Mouse (Mus musculus) liver, adult 2 months (tissue): ENCODE measurements around the gene Acaca.

ENCODE experiments used
- CTCF ChIP-seq: fragments of 200-500 bp; IDR thresholded peaks from 2 replicates; pipeline ENCODE4 v1.5.1; 2011; ENCODE audit warnings: low read depth, low read length, control low read depth
- POLR2A ChIP-seq: fragments of 200-500 bp; IDR thresholded peaks from 2 replicates; pipeline ENCODE4 v1.6.1; 2011; ENCODE audit warnings: low read length, control low read depth; ENCODE audit not compliant: insufficient read depth; ENCODE audit errors: extremely low read depth

DNA sequence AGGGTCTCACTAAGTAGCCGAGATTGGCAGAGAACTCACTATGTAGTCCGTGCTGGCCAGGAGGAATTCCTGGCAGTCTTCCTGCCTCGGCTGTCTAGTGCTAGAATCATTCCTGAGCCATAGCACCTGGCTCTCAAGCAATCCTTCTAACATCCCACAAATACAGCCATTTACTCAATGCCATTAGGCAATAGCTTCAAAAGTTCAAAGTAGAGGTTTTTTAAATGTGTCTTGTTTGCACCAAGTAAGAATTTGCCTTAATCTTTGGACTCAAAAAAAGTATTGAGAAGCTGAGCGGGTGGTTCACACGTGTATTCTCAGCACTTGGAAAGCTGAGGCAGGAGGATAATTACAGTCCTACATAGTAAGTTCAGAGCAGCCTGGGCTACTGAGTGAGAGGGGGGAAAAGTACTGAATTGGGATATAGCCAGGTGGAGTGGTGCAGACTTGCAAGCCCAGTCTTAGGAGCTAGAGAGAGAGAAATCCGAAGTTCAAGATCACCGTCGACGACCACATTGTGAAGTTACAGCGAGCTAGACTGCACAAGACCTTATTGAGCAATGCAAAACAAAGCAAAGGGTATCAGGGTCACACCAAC is 15.8 kb downstream of the Acaca start:
- no peak for TF ChIP-seq POLR2A
- no peak for TF ChIP-seq CTCF
